Mouse (Mus musculus) neural tube, embryonic 13.5 days (tissue): ENCODE data around the gene Phtf1. TPM values are rescaled to one million over a fixed set of nuclear protein-coding genes. Genes with fewer than 3 reads are reported as not detected.

ENCODE experiments used
- ATAC-seq: fragments of 200-750 bp; cut with Nextera tagmentation; 2 replicates; pipeline ENCODE4 v1.8.0; 2017; ENCODE audit warnings: low read depth, mild to moderate bottlenecking, moderate TSS enrichment, moderate library complexity
- H3K27ac ChIP-seq: fragments of 300-500 bp; sonication (generic); replicated peaks from 2 replicates; pipeline ENCODE4 v1.5.1; 2015; ENCODE audit warnings: moderate library complexity, mild to moderate bottlenecking, inconsistent platforms
- H3K27me3 ChIP-seq: fragments of 300-500 bp; sonication (generic); 2 replicates; pipeline ENCODE4 v1.6.1; 2015; ENCODE audit warnings: mild to moderate bottlenecking, inconsistent platforms
- H3K36me3 ChIP-seq: fragments of 300-500 bp; sonication (generic); 2 replicates; pipeline ENCODE4 v1.6.1; 2015; ENCODE audit warnings: mild to moderate bottlenecking, inconsistent platforms
- H3K4me1 ChIP-seq: fragments of 300-500 bp; sonication (generic); replicated peaks from 2 replicates; pipeline ENCODE4 v1.6.1; 2015; ENCODE audit warnings: inconsistent platforms
- H3K4me2 ChIP-seq: fragments of 300-500 bp; sonication (generic); 2 replicates; pipeline ENCODE4 v1.6.1; 2015; ENCODE audit warnings: inconsistent platforms, mild to moderate bottlenecking, moderate library complexity
- H3K4me3 ChIP-seq: fragments of 300-500 bp; sonication (generic); 2 replicates; pipeline ENCODE4 v1.5.1; 2015; ENCODE audit warnings: mild to moderate bottlenecking, inconsistent platforms
- H3K9ac ChIP-seq: fragments of 300-500 bp; sonication (generic); 2 replicates; pipeline ENCODE4 v1.6.1; 2015; ENCODE audit warnings: moderate library complexity, mild to moderate bottlenecking, inconsistent platforms
- H3K9me3 ChIP-seq: fragments of 300-500 bp; sonication (generic); 2 replicates; pipeline ENCODE4 v1.6.1; 2016; ENCODE audit warnings: inconsistent platforms
- WGBS: fragments of 180-500 bp; shearing (Covaris S2); methylation state at CpG from one replicate; pipeline ENCODE4 v1.1.7; 2015; 5-methylcytosine and 5-hydroxymethylcytosine counted together
- polyA plus RNA-seq: library from polyadenylated mRNA; unstranded; fragments of >200 nt; fragmentation: Nextera tagmentation; extraction: Ambion mirVana; gene quantifications from 2 replicates; pipeline ENCODE4 v1.2.1, GENCODE M21; 2015

Gene Phtf1
- polyA plus RNA-seq, 1 experiment from 2014 or later = 28.6 TPM

DNA sequence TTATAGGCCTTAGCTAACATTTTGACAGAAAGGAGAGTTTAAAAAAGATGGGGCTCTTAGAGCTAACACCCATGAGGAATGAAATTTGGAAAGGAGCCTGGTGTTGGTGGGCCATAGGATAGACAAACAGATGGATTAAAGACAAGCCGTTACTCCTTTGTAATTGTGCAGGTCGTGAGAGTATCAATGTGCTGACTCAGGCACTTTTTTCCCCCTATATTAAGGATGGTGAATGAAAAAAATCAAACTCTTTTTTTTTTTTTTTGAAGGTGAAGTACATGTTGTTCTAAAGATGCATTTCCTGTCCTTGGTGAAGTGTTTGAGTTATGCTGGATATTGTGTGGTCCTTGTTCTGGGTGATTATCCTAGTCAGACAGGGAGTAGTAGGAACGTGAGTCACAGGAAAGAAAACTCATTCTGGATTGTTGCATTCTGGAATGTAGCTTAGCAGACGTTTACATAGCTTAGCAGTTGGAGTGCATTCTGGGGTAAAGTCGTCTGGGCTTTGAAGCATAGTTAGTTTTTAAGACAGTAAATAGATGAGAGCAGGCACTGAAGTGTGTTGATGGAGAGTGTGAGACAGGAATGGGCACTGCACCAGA is 20.0 kb downstream of the Phtf1 start:
- Histone ChIP-seq H3K27me3 (no peaks in the 10 kb centered on the region), H3K4me3 (no peak overlapping the region), H3K36me3 (peaks cover 82% of the 10 kb centered on the region), H3K9me3 (no peaks in the 10 kb centered on the region), H3K27ac (no peak overlapping the region), H3K4me1 (no peaks in the 10 kb centered on the region), H3K9ac (no peak overlapping the region), H3K4me2 (no peak overlapping the region)
- WGBS = 76% methylated on average over 5 of the region's 5 CpGs
- no peak for ATAC-seq

DNA sequence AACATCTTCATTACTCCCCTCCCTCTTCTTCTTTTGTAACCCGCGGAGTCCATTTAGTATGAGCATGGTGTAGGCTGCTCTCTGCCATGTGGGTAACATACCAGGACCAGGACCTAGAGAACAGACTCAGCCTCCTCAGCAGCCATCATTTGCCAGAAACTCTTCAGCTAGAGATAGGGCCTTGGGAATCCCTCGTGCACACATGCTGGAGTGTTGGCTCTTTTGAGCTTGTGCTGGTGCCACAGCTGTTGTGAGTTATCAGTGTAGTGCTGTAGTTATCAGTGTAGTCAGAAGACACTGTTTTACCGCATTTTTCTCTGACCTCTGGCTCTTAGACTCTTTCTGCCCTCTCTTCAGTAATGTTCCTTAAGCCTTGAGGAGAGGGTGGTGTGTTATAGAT is 21.4 kb downstream of the Phtf1 start:
- Histone ChIP-seq H3K4me1 (no peaks in the 10 kb centered on the region), H3K36me3 (peaks cover 81% of the 10 kb centered on the region), H3K27ac (no peak overlapping the region), H3K9me3 (no peaks in the 10 kb centered on the region), H3K4me3 (no peak overlapping the region), H3K4me2 (no peak overlapping the region), H3K9ac (no peak overlapping the region), H3K27me3 (no peaks in the 10 kb centered on the region)
- WGBS = 90% methylated on average over 4 of the region's 4 CpGs
- no peak for ATAC-seq

DNA sequence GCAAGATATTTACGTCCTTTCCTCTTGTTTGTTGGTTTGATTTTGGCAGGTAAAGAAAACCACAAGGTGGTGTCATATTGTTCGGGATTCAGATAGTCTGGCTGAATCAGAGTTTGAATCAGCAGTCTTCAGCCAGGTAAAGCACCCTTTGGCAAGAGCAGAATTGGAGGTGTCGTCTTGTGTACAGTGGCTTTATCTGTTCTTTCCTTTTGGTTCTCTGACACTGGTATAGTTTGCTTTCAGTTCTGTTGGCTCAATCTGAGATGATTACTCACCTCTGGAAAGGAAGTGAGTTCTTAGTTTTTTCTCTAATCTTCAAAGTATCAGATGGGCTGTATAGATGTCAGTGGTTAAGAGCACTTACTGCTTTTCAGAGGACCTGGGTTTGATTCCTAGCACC is 23.4 kb downstream of the Phtf1 start:
- H3K27ac ChIP-seq = no peak overlapping the region
- peaks cover 80% of the 10 kb centered on the region for H3K36me3 ChIP-seq
- no peak overlapping the region for H3K4me3 ChIP-seq
- H3K4me1 ChIP-seq = no peaks in the 10 kb centered on the region
- WGBS = 96% methylated on average over 3 of the region's 3 CpGs
- no peak for ATAC-seq
- H3K9me3 ChIP-seq = no peaks in the 10 kb centered on the region
- no peak overlapping the region for H3K4me2 ChIP-seq
- H3K9ac ChIP-seq = no peak overlapping the region
- no peaks in the 10 kb centered on the region for H3K27me3 ChIP-seq

DNA sequence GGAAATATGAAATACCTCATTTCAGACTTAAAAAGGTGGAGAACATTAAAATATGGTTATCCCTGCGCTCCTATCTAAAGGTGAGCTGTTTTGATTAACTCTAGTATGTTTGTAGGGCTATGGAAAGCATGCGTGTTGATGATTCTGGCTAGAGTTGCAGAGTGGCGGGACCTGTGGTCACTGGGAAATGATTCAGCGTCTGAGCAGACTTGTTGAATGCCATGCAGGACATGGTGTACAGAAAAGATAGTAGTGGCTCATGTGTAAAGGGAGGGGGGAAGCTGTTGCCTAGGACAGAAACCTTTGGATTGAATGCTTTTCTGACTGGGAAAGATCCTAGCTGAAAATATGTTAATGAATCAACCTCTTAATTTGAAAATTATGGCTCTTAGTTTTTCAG is 30.8 kb downstream of the Phtf1 start:
- 96% methylated on average over 4 of the region's 4 CpGs for WGBS
- H3K4me3 ChIP-seq = no peak overlapping the region
- H3K27ac ChIP-seq = no peak overlapping the region
- no peaks in the 10 kb centered on the region for H3K9me3 ChIP-seq
- no peaks in the 10 kb centered on the region for H3K27me3 ChIP-seq
- H3K9ac ChIP-seq = no peak overlapping the region
- no peak overlapping the region for H3K4me2 ChIP-seq
- peaks cover 76% of the 10 kb centered on the region for H3K36me3 ChIP-seq
- ATAC-seq = no peak
- H3K4me1 ChIP-seq = no peaks in the 10 kb centered on the region

DNA sequence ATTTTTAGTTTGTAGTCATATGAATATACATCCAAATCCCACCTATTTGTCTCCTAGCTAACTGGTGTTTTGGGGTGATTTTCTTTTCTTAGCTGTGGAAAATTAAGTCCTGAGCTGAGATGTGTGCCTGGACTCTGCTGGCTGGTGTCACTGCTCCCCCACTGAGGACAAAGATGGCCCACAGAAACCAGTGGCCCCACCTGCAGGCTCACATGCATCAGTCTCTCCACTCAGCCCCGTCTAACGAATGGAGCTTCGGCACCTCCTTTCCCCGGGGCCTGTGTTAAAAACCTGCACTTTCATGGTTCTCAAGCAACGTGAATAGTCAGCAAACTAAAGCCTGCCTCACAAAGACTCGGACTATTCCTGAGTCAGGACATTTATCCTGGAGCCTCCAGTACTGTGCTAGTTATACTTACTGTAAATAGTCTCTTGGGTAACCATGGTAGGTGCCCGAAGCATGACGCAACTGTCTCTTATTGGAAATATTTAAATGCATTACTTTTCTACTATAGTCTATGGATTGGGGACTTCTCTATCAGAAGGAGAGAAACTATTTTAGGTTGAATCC is 39.1 kb downstream of the Phtf1 start:
- WGBS = 75% methylated on average over 8 of the region's 8 CpGs

DNA sequence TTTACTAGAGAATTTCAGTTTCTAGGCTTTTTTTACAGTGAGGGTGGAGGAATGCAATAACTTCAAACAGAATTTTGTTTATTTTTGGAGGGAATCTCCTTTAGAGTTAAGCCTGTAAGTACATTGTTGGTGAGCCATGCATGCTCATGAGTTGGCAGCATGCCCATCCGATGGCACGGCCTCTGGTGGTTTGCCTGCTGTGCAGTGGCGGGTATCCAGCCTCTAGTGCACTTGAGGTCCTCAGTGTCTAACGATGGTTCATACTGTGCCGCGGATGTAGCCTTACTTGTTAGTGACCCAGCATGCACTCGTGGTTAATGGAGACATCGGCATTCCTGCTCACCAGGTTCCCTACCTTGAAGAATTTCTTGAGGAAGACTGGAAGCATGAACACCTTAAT is 39.6 kb downstream of the Phtf1 start:
- WGBS = 64% methylated on average over 8 of the region's 8 CpGs
- no peak; the same call in 1 of the 2 replicates for ATAC-seq
- no peaks in the 10 kb centered on the region for H3K9me3 ChIP-seq
- no peaks in the 10 kb centered on the region for H3K27me3 ChIP-seq
- no peak overlapping the region for H3K27ac ChIP-seq
- no peak overlapping the region for H3K9ac ChIP-seq
- H3K4me2 ChIP-seq = no peak overlapping the region
- H3K4me1 ChIP-seq = 0 out of 2 replicates have a peak, but pooled peaks cover 3% of the 10 kb centered on the region
- H3K36me3 ChIP-seq = peaks cover 60% of the 10 kb centered on the region
- H3K4me3 ChIP-seq = no peak overlapping the region

More for the DNA sequence above, 39.1 kb downstream of the Phtf1 start:
- H3K4me1 ChIP-seq = 0 out of 2 replicates have a peak, but pooled peaks cover 3% of the 10 kb centered on the region
- H3K4me2 ChIP-seq = no peak overlapping the region
- ATAC-seq = peak; percentile 32; the same call in 1 of the 2 replicates
- H3K4me3 ChIP-seq = no peak overlapping the region
- H3K27ac ChIP-seq = 0 out of 2 replicates have a peak overlapping the region, but pooled peaks have one; percentile 18
- no peak overlapping the region for H3K9ac ChIP-seq
- H3K27me3 ChIP-seq = no peaks in the 10 kb centered on the region
- peaks cover 60% of the 10 kb centered on the region for H3K36me3 ChIP-seq
- H3K9me3 ChIP-seq = no peaks in the 10 kb centered on the region

DNA sequence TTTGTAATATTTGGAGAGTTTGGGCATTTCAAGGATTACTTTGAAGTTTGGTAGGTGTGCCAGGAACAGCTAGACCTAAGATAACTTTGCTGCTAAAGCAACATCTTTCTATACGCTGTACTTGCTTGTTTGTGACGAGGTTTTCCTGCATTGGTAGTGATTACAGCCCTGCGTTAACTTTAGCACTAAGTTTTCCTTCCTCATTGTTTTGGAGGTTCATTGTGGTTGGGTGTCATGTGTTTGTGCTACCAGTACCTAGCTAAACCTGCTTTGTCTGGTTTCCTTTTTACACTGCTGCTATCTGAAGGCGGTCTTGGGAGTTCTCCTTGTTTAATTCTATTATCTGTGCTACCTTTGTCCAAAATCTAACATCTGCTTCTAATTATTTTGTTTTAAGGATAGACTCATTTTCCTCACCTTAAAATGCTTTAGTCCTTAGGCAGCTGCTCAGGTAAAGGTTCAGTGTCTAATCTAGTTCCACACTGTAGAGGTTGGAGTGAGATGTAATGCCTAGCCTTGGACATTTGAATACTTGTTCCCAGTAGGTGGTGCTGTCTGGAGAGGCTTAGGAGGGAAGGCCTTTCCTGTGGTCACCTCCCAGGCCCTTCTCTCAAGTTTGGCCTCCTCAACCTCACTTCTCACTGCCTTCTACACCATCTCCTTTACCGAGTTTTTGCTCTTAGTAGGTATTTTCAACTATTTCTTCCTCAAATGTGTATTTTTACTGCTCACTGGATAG is 42.2 kb downstream of the Phtf1 start:
- no peak overlapping the region for H3K4me3 ChIP-seq
- no peak overlapping the region for H3K4me2 ChIP-seq
- H3K27ac ChIP-seq = no peak overlapping the region
- H3K4me1 ChIP-seq = 0 out of 2 replicates have a peak, but pooled peaks cover 3% of the 10 kb centered on the region
- no peaks in the 10 kb centered on the region for H3K27me3 ChIP-seq
- ATAC-seq = no peak
- 92% methylated on average over 5 of the region's 5 CpGs for WGBS
- H3K36me3 ChIP-seq = peaks cover 50% of the 10 kb centered on the region
- no peaks in the 10 kb centered on the region for H3K9me3 ChIP-seq
- no peak overlapping the region for H3K9ac ChIP-seq

DNA sequence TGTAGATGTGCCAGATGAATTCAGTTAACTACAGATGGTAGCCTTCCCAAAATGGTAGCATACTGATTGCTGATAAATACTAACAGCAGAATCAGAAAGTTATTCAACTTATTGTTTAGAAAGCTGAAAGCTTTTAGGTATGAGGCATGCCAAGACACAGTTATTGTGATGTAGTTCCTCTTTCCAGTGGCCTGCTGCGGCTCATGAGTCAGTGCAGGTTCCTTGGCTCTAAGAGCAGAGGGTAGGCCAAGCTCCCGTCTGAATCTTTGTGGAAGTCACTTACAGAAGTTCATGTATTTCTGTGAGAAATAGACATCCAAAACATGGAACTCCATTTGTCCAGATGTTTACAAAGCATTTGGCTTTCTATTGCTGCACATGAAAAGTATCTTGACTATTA is 44.1 kb downstream of the Phtf1 start:
- Histone ChIP-seq H3K9ac (no peak overlapping the region), H3K4me2 (no peak overlapping the region), H3K4me1 (0 out of 2 replicates have a peak, but pooled peaks cover 3% of the 10 kb centered on the region), H3K27ac (no peak overlapping the region), H3K27me3 (no peaks in the 10 kb centered on the region), H3K9me3 (no peaks in the 10 kb centered on the region), H3K4me3 (no peak overlapping the region), H3K36me3 (peaks cover 50% of the 10 kb centered on the region)
- WGBS = 93% methylated on average over 2 of the region's 2 CpGs
- no peak for ATAC-seq

DNA sequence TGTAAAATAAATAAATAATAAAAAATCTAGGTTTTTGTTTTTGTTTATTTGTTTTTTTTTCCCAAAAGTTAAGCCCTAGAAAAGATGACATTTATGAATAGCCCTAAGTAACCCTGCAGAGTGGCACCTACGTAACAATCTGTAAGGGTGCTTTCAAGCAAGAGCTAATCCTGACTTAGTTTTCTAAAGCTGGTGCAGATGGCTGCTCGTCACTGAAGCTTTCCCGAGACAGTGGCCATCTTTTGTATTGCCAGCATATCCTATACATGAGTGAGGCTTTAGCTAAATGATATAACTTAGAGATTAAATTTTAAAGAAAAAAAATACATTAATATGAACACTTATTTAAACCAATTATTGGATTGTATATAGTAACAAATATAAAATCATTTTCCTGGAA is 50.0 kb downstream of the Phtf1 start:
- peaks cover 66% of the 10 kb centered on the region for H3K36me3 ChIP-seq
- no peak overlapping the region for H3K4me3 ChIP-seq
- H3K27me3 ChIP-seq = no peaks in the 10 kb centered on the region
- H3K27ac ChIP-seq = no peak overlapping the region
- H3K4me1 ChIP-seq = no peaks in the 10 kb centered on the region
- no peak overlapping the region for H3K4me2 ChIP-seq
- no peak overlapping the region for H3K9ac ChIP-seq
- ATAC-seq = no peak
- no peaks in the 10 kb centered on the region for H3K9me3 ChIP-seq
- WGBS = 75% methylated on average over 3 of the region's 3 CpGs

DNA sequence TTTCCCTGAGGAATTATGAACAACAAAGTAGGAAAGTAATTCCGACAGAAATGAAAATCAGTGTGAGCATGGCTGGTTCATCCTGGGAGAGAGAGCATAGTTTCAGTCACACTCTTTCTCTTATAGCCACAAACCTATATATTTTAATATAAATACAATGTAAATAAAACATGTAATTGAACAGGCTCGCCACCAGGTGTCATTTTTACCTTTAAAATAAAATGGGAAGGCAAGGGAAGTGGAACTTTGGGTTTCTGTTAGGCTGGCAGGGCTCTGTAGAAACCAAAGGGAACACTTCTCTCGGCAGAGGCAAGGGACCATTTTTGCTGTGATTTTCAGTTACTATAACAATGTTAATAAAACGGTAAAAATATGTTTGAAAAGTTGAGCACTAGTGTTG is 51.5 kb downstream of the Phtf1 start:
- ATAC-seq = no peak
- Histone ChIP-seq H3K27me3 (no peaks in the 10 kb centered on the region), H3K4me1 (no peaks in the 10 kb centered on the region), H3K4me2 (no peak overlapping the region), H3K9me3 (no peaks in the 10 kb centered on the region), H3K36me3 (peaks cover 69% of the 10 kb centered on the region), H3K27ac (no peak overlapping the region), H3K4me3 (no peak overlapping the region), H3K9ac (no peak overlapping the region)
- WGBS = 67% methylated on average over 4 of the region's 4 CpGs

DNA sequence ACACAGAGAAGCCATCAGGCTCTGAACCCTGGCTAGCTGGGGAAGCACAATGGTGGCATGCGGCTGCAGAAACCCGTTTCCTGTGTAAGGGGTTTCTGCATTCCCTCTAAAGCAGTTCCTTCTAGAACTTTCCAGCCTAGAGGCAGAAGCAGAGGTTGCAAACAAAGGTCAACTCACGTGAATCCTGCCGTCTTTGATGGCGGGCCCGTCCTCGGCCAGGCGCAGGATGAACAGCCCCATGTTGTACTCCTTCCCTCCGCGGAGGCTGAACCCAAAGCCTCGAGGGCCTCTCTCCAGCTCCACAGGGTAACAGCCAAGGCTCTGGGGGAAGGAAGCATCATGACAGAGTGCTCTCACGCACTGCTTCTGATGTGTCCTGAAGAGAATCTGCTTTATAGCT is 52.2 kb downstream of the Phtf1 start:
- ATAC-seq = 0 out of 2 replicates have a peak, but pooled peaks have one; percentile 23
- peaks cover 62% of the 10 kb centered on the region for H3K36me3 ChIP-seq
- H3K9me3 ChIP-seq = no peaks in the 10 kb centered on the region
- H3K27me3 ChIP-seq = no peaks in the 10 kb centered on the region
- H3K4me2 ChIP-seq = no peak overlapping the region
- H3K4me1 ChIP-seq = no peaks in the 10 kb centered on the region
- no peak overlapping the region for H3K4me3 ChIP-seq
- 84% methylated on average over 12 of the region's 12 CpGs for WGBS
- no peak overlapping the region for H3K9ac ChIP-seq
- H3K27ac ChIP-seq = no peak overlapping the region

DNA sequence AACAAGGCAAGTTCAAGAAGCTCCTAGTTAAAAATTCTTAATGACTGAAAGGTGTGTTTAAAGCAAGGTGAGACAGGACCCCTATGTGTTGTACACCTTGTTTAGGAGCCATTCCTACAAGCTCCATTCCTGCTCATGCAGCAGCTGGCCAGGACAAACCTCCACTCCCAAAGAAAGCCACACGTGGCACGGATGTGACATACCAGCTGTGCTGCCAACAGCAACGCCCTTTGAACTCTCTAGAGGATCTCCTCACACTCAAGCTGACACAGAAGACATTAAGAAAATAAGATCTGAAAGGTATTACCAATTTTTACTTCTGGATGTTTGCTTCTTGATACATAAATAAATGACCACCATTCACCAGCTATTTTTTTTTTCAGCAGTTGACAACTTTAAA is 59.0 kb downstream of the Phtf1 start:
- Histone ChIP-seq H3K9me3 (no peaks in the 10 kb centered on the region), H3K4me3 (no peak overlapping the region), H3K9ac (no peak overlapping the region), H3K27me3 (no peaks in the 10 kb centered on the region), H3K36me3 (peaks cover 32% of the 10 kb centered on the region), H3K4me2 (no peak overlapping the region), H3K27ac (no peak overlapping the region), H3K4me1 (no peaks in the 10 kb centered on the region)
- ATAC-seq = no peak
- WGBS = 56% methylated on average over 3 of the region's 3 CpGs
